Mouse (Mus musculus): ENCODE results near the gene Higd1a.

The Higd1a gene

GRCm38 (mm10) chr9:121880840-121881239, 22.7 kb upstream of the Higd1a start:
- peak; percentile 49 for DNase-seq (ENCODE audit: low read depth, low spot score)

GRCm38 (mm10) chr9:121877052-121877740, 19.0 kb upstream of the Higd1a start:
- DNase-seq (ENCODE audit: low read depth, low spot score), result peak; percentile 36

- DNase-seq (ENCODE audit: low read depth, low spot score), result no peak
Measured at GRCm38 (mm10) chr9:121873578-121873977, 15.4 kb upstream of the Higd1a start.

GRCm38 (mm10) chr9:121872062-121872683, 14.0 kb upstream of the Higd1a start:
- no peak for DNase-seq (ENCODE audit: low read depth, low spot score)

- DNase-seq (ENCODE audit: low read depth, low spot score), result no peak
Measured at GRCm38 (mm10) chr9:121869973-121870515, 11.9 kb upstream of the Higd1a start.

- DNase-seq (ENCODE audit: low read depth, low spot score), result no peak
Measured at GRCm38 (mm10) chr9:121869432-121869831, 11.3 kb upstream of the Higd1a start.

- no peak for DNase-seq (ENCODE audit: low read depth, low spot score)
Measured at GRCm38 (mm10) chr9:121868236-121868635, 10.1 kb upstream of the Higd1a start.

- no peak for DNase-seq (ENCODE audit: low read depth, low spot score)
Measured at GRCm38 (mm10) chr9:121867632-121868031, 9.5 kb upstream of the Higd1a start.

- DNase-seq (ENCODE audit: low read depth, low spot score), result no peak
Measured at GRCm38 (mm10) chr9:121865425-121866008, 7.4 kb upstream of the Higd1a start.

- DNase-seq (ENCODE audit: low read depth, low spot score), result no peak
Measured at GRCm38 (mm10) chr9:121864837-121865236, 6.7 kb upstream of the Higd1a start.

- no peak for DNase-seq (ENCODE audit: low read depth, low spot score)
Measured at GRCm38 (mm10) chr9:121860921-121861320, 2.8 kb upstream of the Higd1a start.

- DNase-seq (ENCODE audit: low read depth, low spot score), result no peak
Measured at GRCm38 (mm10) chr9:121859345-121859744, 1.2 kb upstream of the Higd1a start.

- peak; percentile 94 for DNase-seq (ENCODE audit: low read depth, low spot score)
Measured at GRCm38 (mm10) chr9:121857474-121858152, 549 bp downstream of the Higd1a start.

- DNase-seq (ENCODE audit: low read depth, low spot score), result no peak
Measured at GRCm38 (mm10) chr9:121856649-121857416, 1.3 kb downstream of the Higd1a start.

- no peak for DNase-seq (ENCODE audit: low read depth, low spot score)
Measured at GRCm38 (mm10) chr9:121854246-121854645, 3.9 kb downstream of the Higd1a start.

- no peak for DNase-seq (ENCODE audit: low read depth, low spot score)
Measured at GRCm38 (mm10) chr9:121847842-121848241, 10.3 kb downstream of the Higd1a start.

- DNase-seq (ENCODE audit: low read depth, low spot score), result no peak
Measured at GRCm38 (mm10) chr9:121847138-121847537, 11.0 kb downstream of the Higd1a start.

GRCm38 (mm10) chr9:121846526-121847118, 11.5 kb downstream of the Higd1a start:
- DNase-seq (ENCODE audit: low read depth, low spot score), result peak; percentile 53

- no peak for DNase-seq (ENCODE audit: low read depth, low spot score)
Measured at GRCm38 (mm10) chr9:121842914-121843313, 15.2 kb downstream of the Higd1a start.

GRCm38 (mm10) chr9:121839622-121839965, 18.6 kb downstream of the Higd1a start:
- DNase-seq (ENCODE audit: low read depth, low spot score), result no peak

Data from retina, postnatal 7 days (tissue).